Mouse (Mus musculus): ENCODE results near the gene Osbpl7. TPM values are rescaled to one million over a fixed set of nuclear protein-coding genes. Genes with fewer than 3 reads are reported as not detected.

Osbpl7 gene
- total and polyA plus RNA-seq, 3 experiments = 7.4 to 24.4 (median 17.6) TPM

GRCm38 (mm10) chr11:97052219-97052646, 1.8 kb downstream of the Osbpl7 start (continued):
- 0 out of 2 replicates have a peak, but pooled peaks have one; percentile 36 for TF ChIP-seq HCFC1 (IDR thresholded peaks at IDR 0.05; ENCODE audit: low read depth, low read length)
- TF ChIP-seq MEF2A (IDR thresholded peaks at IDR 0.05; ENCODE audit: borderline replicate concordance, low read depth, low read length) = no peak
- no peak for TF ChIP-seq GABPA (IDR thresholded peaks at IDR 0.05; ENCODE audit: insufficient replicate concordance, low read depth, low read length)
- TF ChIP-seq JUND (conservative IDR thresholded peaks at IDR 0.05; ENCODE audit: low read depth, low read length) = no peak
- no peak for TF ChIP-seq ZC3H11A (IDR thresholded peaks at IDR 0.05; ENCODE audit: low read depth, low read length)
- TF ChIP-seq TCF12 (IDR thresholded peaks at IDR 0.05; ENCODE audit: low read depth, low read length) = peak; percentile 51; the same call in 1 of the 2 replicates
- TF ChIP-seq E2F4 (IDR thresholded peaks at IDR 0.05; ENCODE audit: insufficient replicate concordance, low read depth, low read length) = no peak
- TF ChIP-seq TBP (conservative IDR thresholded peaks at IDR 0.05; ENCODE audit: low read depth, low read length) = no peak
- TF ChIP-seq USF2 (conservative IDR thresholded peaks at IDR 0.05; ENCODE audit: low read depth, low read length) = no peak
- no peak for TF ChIP-seq JUN (IDR thresholded peaks at IDR 0.05; ENCODE audit: insufficient read depth, low read depth, low read length)
- no peak for TF ChIP-seq CHD2 (IDR thresholded peaks at IDR 0.05; ENCODE audit: low read length)
- TF ChIP-seq CTCF (conservative IDR thresholded peaks at IDR 0.05 in 1 of 2, IDR thresholded peaks at IDR 0.05 in 1 of 2; ENCODE audit: low read depth in 2 of 2, low read length in 2 of 2) = no peak
- TF ChIP-seq MAZ (IDR thresholded peaks at IDR 0.05; ENCODE audit: low read depth, low read length) = no peak

DNA sequence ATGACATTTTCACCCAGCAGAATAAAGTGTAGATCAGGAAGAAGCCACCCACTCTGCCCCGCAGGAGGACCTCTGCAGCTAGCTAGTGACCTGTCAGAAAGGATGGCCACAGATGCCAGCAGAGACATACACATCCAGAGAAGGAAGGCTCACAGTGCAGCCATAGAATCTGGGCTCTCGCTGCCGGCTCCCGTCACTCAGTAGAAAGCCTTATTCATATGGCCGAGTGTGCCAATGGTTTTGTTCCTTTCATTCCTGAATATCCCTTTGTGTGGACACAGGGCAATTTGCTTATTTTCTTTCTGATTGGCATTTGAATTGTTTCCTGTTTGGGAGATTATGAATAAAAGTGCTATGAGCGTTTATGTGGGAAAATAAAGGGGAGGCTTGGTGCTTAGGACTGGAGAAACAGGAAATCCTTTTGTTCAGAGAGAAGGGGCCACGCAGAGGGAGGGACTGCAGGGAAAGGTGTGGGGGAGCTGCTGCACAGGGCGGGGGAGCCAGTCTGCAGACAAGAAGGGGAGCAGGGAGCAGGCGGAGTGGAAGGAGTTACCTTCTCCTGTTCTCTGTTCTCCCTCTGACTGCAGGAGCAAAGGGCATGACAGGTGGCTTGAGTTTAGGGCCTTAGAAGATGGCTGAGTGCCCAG, 13.0 kb downstream of the Osbpl7 start:
- Histone ChIP-seq H3K36me3 (replicated peaks in 1 of 2; ENCODE audit: control insufficient read depth in 1 of 2, insufficient read depth in 1 of 2, low read length in 1 of 2) (peaks cover 62 to 96% of the 10 kb centered on the region in 2 experiments), H3K4me3 (replicated peaks in 1 of 3; ENCODE audit: low read depth in 2 of 3, low read length in 2 of 3, poor library complexity in 1 of 3) (no peak overlapping the region), H3K4me2 (ENCODE audit: insufficient read depth, low read depth, poor library complexity, severe bottlenecking) (no peak overlapping the region), H3K27me3 (replicated peaks) (no peaks in the 10 kb centered on the region), H3K4me1 (ENCODE audit: control insufficient read depth in 1 of 2, insufficient read depth in 2 of 2) (no peaks in the 10 kb centered on the region), H3K9me3 (replicated peaks; ENCODE audit: low read length) (no peaks in the 10 kb centered on the region), H3K27ac (ENCODE audit: insufficient read depth, low read depth) (no peak overlapping the region), H3K79me2 (replicated peaks; ENCODE audit: control insufficient read depth, extremely low read depth, insufficient read depth, poor library complexity, severe bottlenecking) (no peaks in the 10 kb centered on the region), H3K9ac (ENCODE audit: insufficient read depth, low read depth) (no peak overlapping the region)
- no peak for DNase-seq (ENCODE audit: extremely low read depth)
- no peak for TF ChIP-seq MYC (IDR thresholded peaks at IDR 0.05; ENCODE audit: low read depth, low read length)
- no peak for TF ChIP-seq SIN3A (IDR thresholded peaks at IDR 0.05; ENCODE audit: low read length)
- in situ Hi-C loops (cut with MboI; ENCODE audit: low pct_ligation_motif_present, low pct_unique_long_range_greater_than_20kb, low sequenced_read_pairs) = no loop called here
- dilution Hi-C loops (cut with MboI; ENCODE audit: extremely low pct_ligation_motif_present, extremely low pct_unique_long_range_greater_than_20kb, low sequenced_read_pairs) = no loop called here

DNA sequence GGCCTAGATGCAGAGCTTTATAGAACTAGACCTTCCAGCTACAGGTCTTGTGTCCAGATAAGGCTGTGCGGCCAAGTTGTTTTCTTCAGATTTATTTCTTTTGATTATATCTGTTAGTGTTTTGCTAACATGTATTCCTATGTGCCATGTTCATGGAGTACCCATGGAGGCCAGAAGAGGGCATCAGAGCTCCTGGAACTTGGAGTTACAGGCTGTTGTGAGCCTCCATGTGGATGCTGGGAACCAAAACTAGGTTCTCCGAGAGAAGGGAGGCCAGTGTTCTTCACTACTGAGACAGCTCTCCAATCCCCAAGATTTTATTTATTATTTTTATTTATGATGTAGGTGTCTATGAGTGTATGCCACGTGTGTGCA, 13.5 kb downstream of the Osbpl7 start:
- no peak overlapping the region for H3K4me3 ChIP-seq (replicated peaks in 1 of 3; ENCODE audit: low read depth in 2 of 3, low read length in 2 of 3, poor library complexity in 1 of 3)
- DNase-seq (ENCODE audit: extremely low read depth) = no peak
- H3K27ac ChIP-seq (ENCODE audit: insufficient read depth, low read depth) = no peak overlapping the region
- no peaks in the 10 kb centered on the region for H3K27me3 ChIP-seq (replicated peaks)
- no peaks in the 10 kb centered on the region for H3K9me3 ChIP-seq (replicated peaks; ENCODE audit: low read length)
- dilution Hi-C loops (cut with MboI; ENCODE audit: extremely low pct_ligation_motif_present, extremely low pct_unique_long_range_greater_than_20kb, low sequenced_read_pairs) (no loop called here), in situ Hi-C loops (cut with MboI; ENCODE audit: low pct_ligation_motif_present, low pct_unique_long_range_greater_than_20kb, low sequenced_read_pairs) (no loop called here)
- peaks cover 62 to 96% of the 10 kb centered on the region in 2 experiments for H3K36me3 ChIP-seq (replicated peaks in 1 of 2; ENCODE audit: control insufficient read depth in 1 of 2, insufficient read depth in 1 of 2, low read length in 1 of 2)
- H3K4me1 ChIP-seq (ENCODE audit: control insufficient read depth in 1 of 2, insufficient read depth in 2 of 2) = no peaks in the 10 kb centered on the region
- no peak overlapping the region for H3K9ac ChIP-seq (ENCODE audit: insufficient read depth, low read depth)
- no peak overlapping the region for H3K4me2 ChIP-seq (ENCODE audit: insufficient read depth, low read depth, poor library complexity, severe bottlenecking)
- H3K79me2 ChIP-seq (replicated peaks; ENCODE audit: control insufficient read depth, extremely low read depth, insufficient read depth, poor library complexity, severe bottlenecking) = no peaks in the 10 kb centered on the region
- TF ChIP-seq CTCF (conservative IDR thresholded peaks at IDR 0.05 in 1 of 2, IDR thresholded peaks at IDR 0.05 in 1 of 2; ENCODE audit: low read depth in 2 of 2, low read length in 2 of 2) (peak; percentile 31 to 42; a peak in 3 of 4 replicates), TBP (conservative IDR thresholded peaks at IDR 0.05; ENCODE audit: low read depth, low read length) (no peak)

Measured in CH12.LX (cell line).